Mouse (Mus musculus) CH12.LX (cell line): Measurements from ENCODE around the gene Pepd. TPM values are rescaled to one million over a fixed set of nuclear protein-coding genes. Genes with fewer than 3 reads are reported as not detected.

Experiments
- DNase-seq: peaks from one replicate; pipeline ENCODE4 v3.0.0-alpha.2; 2013; ENCODE audit errors: extremely low read depth
- H3K27ac ChIP-seq: 2 replicates; pipeline ENCODE4 v1.5.1; 2012; ENCODE audit warnings: low read depth, mild to moderate bottlenecking, control low read depth, moderate library complexity; ENCODE audit not compliant: insufficient read depth
- H3K27me3 ChIP-seq: replicated peaks from 2 replicates; pipeline ENCODE3; 2012; ENCODE audit warnings: inconsistent platforms
- H3K36me3 ChIP-seq, 2 experiments: replicated peaks in 1 of 2; 2 replicates each; pipeline versions ENCODE3 to v1.6.1; 2012; ENCODE audit warnings: inconsistent platforms in 1 of 2, low read length in 1 of 2, mild to moderate bottlenecking in 1 of 2, mixed read lengths in 1 of 2, moderate library complexity in 1 of 2; ENCODE audit not compliant: control insufficient read depth in 1 of 2, insufficient read depth in 1 of 2
- H3K4me1 ChIP-seq, 2 experiments: 2 replicates each; pipeline ENCODE4 v1.6.1; 2012; ENCODE audit warnings: inconsistent platforms in 1 of 2, moderate library complexity in 1 of 2; ENCODE audit not compliant: insufficient read depth in 2 of 2, control insufficient read depth in 1 of 2
- H3K4me2 ChIP-seq: 2 replicates; pipeline ENCODE4 v1.6.1; 2012; ENCODE audit warnings: low read depth, mild to moderate bottlenecking, control low read depth; ENCODE audit not compliant: poor library complexity, insufficient read depth, severe bottlenecking
- H3K4me3 ChIP-seq, 3 experiments: fragments of 150-350 bp in 1 of 3; sonication (generic) in 1 of 3; replicated peaks in 1 of 3; 2 replicates each; pipeline versions ENCODE3 to v1.5.1; 2011 to 2012; ENCODE audit warnings: low read depth in 2 of 3, low read length in 2 of 3, mild to moderate bottlenecking in 2 of 3, moderate library complexity in 2 of 3, control low read depth in 1 of 3, improper control_type of control experiment in 1 of 3, inconsistent platforms in 1 of 3, mixed read lengths in 1 of 3; ENCODE audit not compliant: poor library complexity in 1 of 3
- H3K79me2 ChIP-seq: replicated peaks from 2 replicates; pipeline ENCODE4 v1.6.1; 2012; ENCODE audit warnings: mild to moderate bottlenecking, moderate library complexity; ENCODE audit not compliant: control insufficient read depth, poor library complexity, insufficient read depth, severe bottlenecking; ENCODE audit errors: extremely low read depth
- H3K9ac ChIP-seq: 2 replicates; pipeline ENCODE4 v1.6.1; 2012; ENCODE audit warnings: low read depth, mild to moderate bottlenecking, control low read depth, moderate library complexity; ENCODE audit not compliant: insufficient read depth
- H3K9me3 ChIP-seq: replicated peaks from 2 replicates; pipeline ENCODE3; 2012; ENCODE audit warnings: low read length, inconsistent platforms, mixed read lengths
- E2F4 ChIP-seq: IDR thresholded peaks from 2 replicates; pipeline ENCODE4 v1.6.1; 2011; ENCODE audit warnings: low read depth, low read length, improper control_type of control experiment; ENCODE audit not compliant: insufficient replicate concordance
- ELF1 ChIP-seq: IDR thresholded peaks from 2 replicates; pipeline ENCODE4 v1.6.1; 2014; ENCODE audit warnings: low read depth, mild to moderate bottlenecking, inconsistent platforms, low read length, improper control_type of control experiment
- EP300 ChIP-seq: IDR thresholded peaks from 2 replicates; pipeline ENCODE4 v1.6.1; 2011; ENCODE audit warnings: low read length, improper control_type of control experiment
- HCFC1 ChIP-seq: IDR thresholded peaks from 2 replicates; pipeline ENCODE4 v1.6.1; 2012; ENCODE audit warnings: low read depth, mild to moderate bottlenecking, inconsistent platforms, low read length, improper control_type of control experiment
- JUND ChIP-seq: conservative IDR thresholded peaks from 2 replicates; pipeline ENCODE4 v1.6.1; 2011; ENCODE audit warnings: low read depth, low read length, improper control_type of control experiment
- MAX ChIP-seq: IDR thresholded peaks from 2 replicates; pipeline ENCODE4 v1.6.1; 2011; ENCODE audit warnings: low read length, improper control_type of control experiment
- MXI1 ChIP-seq: IDR thresholded peaks from 2 replicates; pipeline ENCODE4 v1.6.1; 2011; ENCODE audit warnings: mild to moderate bottlenecking, low read depth, low read length, improper control_type of control experiment
- POLR2A ChIP-seq: IDR thresholded peaks from 2 replicates; pipeline ENCODE4 v1.6.1; 2011; ENCODE audit warnings: low read depth, mild to moderate bottlenecking, improper control_type of control experiment, low read length
- RAD21 ChIP-seq: IDR thresholded peaks from 2 replicates; pipeline ENCODE4 v1.6.1; 2011; ENCODE audit warnings: low read depth, mild to moderate bottlenecking, low read length, improper control_type of control experiment, moderate library complexity
- RCOR1 ChIP-seq: conservative IDR thresholded peaks from 2 replicates; pipeline ENCODE4 v1.6.1; 2012; ENCODE audit warnings: low read depth, mild to moderate bottlenecking, inconsistent platforms, low read length, improper control_type of control experiment
- SMC3 ChIP-seq: IDR thresholded peaks from 2 replicates; pipeline ENCODE4 v1.6.1; 2011; ENCODE audit warnings: low read depth, low read length, improper control_type of control experiment
- UBTF ChIP-seq: IDR thresholded peaks from 2 replicates; pipeline ENCODE4 v1.6.1; 2012; ENCODE audit warnings: low read depth, mild to moderate bottlenecking, inconsistent platforms, low read length, improper control_type of control experiment, moderate library complexity
- ZMIZ1 ChIP-seq: IDR thresholded peaks from 2 replicates; pipeline ENCODE4 v1.6.1; 2012; ENCODE audit warnings: low read depth, mild to moderate bottlenecking, inconsistent platforms, low read length, improper control_type of control experiment
- ZNF384 ChIP-seq: IDR thresholded peaks from 2 replicates; pipeline ENCODE4 v1.6.1; 2012; ENCODE audit warnings: low read depth, low read length, improper control_type of control experiment, inconsistent platforms
- dilution Hi-C: fragments of 300-500 bp; cut with MboI; formaldehyde crosslinking; loops from 2 replicates; pipeline ENCODE4 v1.14.3; 2020; ENCODE audit warnings: low sequenced_read_pairs; ENCODE audit not compliant: extremely low pct_unique_long_range_greater_than_20kb, extremely low pct_ligation_motif_present
- in situ Hi-C: fragments of 300-500 bp; cut with MboI; formaldehyde crosslinking; loops from 3 replicates; pipeline ENCODE4 v1.14.3; 2019; ENCODE audit warnings: low sequenced_read_pairs, low pct_ligation_motif_present, low pct_unique_long_range_greater_than_20kb, mixed read lengths
- polyA plus RNA-seq: library from polyadenylated mRNA; unstranded; fragments of >175 nt; gene quantifications from 2 replicates; pipeline ENCODE4 v1.2.1, GENCODE M21; 2012; ENCODE audit warnings: low read depth; ENCODE audit not compliant: insufficient read length
- total RNA-seq, 2 experiments: library from RNA; depleted of rRNA; stranded (reverse); fragments of 300-350 nt in 1 of 2; fragments of >200 nt in 1 of 2; gene quantifications; 2 replicates each; pipeline ENCODE4 v1.2.3; 2012 to 2014

Gene Pepd
- total and polyA plus RNA-seq, 3 experiments, result 52.4 to 68.3 (median 53.5) TPM

GRCm38 (mm10) chr7:34991731-34992246 is 79.6 kb downstream of the Pepd start:
- dilution Hi-C loops, result no loop called here
- Histone ChIP-seq H3K36me3 (peaks cover 0 to 58% of the 10 kb centered on the region in 2 experiments), H3K27ac (no peak overlapping the region)
- DNase-seq, result no peak
- no peak for TF ChIP-seq POLR2A
- TF ChIP-seq HCFC1, result no peak
- no peak for TF ChIP-seq JUND
- no peak for TF ChIP-seq EP300
- TF ChIP-seq ZMIZ1, result no peak
- TF ChIP-seq ELF1, result no peak
- TF ChIP-seq UBTF, result no peak
- TF ChIP-seq MAX, result no peak
- TF ChIP-seq MXI1, result no peak
- TF ChIP-seq, all 38 proteins: peak for 0
- Histone ChIP-seq H3K4me3 (no peak overlapping the region), H3K27me3 (no peaks in the 10 kb centered on the region), H3K4me2 (no peak overlapping the region), H3K9ac (no peak overlapping the region), H3K9me3 (peaks cover 5% of the 10 kb centered on the region), H3K79me2 (no peaks in the 10 kb centered on the region), H3K4me1 (peaks cover 0 to 6% of the 10 kb centered on the region in 2 experiments; a peak in 2 of 4 replicates)
- in situ Hi-C loops, result no loop called here

GRCm38 (mm10) chr7:34992766-34993165 is 80.6 kb downstream of the Pepd start:
- in situ Hi-C loops, result no loop called here
- no peak for DNase-seq
- no peak overlapping the region for H3K4me3 ChIP-seq
- TF ChIP-seq RAD21 (no peak), SMC3 (no peak), RCOR1 (no peak), MXI1 (no peak), EP300 (no peak), ZNF384 (no peak), E2F4 (no peak)
- H3K27me3 ChIP-seq, result no peaks in the 10 kb centered on the region
- H3K79me2 ChIP-seq, result no peaks in the 10 kb centered on the region
- dilution Hi-C loops, result no loop called here
- H3K9me3 ChIP-seq, result peaks cover 5% of the 10 kb centered on the region
- H3K27ac ChIP-seq, result no peak overlapping the region
- no peak overlapping the region for H3K9ac ChIP-seq
- H3K4me2 ChIP-seq, result no peak overlapping the region
- no peaks in the 10 kb centered on the region for H3K4me1 ChIP-seq
- H3K36me3 ChIP-seq, result peaks cover 0 to 57% of the 10 kb centered on the region in 2 experiments
